Mouse (Mus musculus): Measurements from ENCODE around the gene Gramd2. TPM values are rescaled to one million over a fixed set of nuclear protein-coding genes. Genes with fewer than 3 reads are reported as not detected.

Gramd2 gene
- 0.38 and 0.40 TPM in 2 replicates for polyA plus RNA-seq (2016; fragmentation: Nextera tagmentation; extraction: Ambion mirVana)

DNA sequence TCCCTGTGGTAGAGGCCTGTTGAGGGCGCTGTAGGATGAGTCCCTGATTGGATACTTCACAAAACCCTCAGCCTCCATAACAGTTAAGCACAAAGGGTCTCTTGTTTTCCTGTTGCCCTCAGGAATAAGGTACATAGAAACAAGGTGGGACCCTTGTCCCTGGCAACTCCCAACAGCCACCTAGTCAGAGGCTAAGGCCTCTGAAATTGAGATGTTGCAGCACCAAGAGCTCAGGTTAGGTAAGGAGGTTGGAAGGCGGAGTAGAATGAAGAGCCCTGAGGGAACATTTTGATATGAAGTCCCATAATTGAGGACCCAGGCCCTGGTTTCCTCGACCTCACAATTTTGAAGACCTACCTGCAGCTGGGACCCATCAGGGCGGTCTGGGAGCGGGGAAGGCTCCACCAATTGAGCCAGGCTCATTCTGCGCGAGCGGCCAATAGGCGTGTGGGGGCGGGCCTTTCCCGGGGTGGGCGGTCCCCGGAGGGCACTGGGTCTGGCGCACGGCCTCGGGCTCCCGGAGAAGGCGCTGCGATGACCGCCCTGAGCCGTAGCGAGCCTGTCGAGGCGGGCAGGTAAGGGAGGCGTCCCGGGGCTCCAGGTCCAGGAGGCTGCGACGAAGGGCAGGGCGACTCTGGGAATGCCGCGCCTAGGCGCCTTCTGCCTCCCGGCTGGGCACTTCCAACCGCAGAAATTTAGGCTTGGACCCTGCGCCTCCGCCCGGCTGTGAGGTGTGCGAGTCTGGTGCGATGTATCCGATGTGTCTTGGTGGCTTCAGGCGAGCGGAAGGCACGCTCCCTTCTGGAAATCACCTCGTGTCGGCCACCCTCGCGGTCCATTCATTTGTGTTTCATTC is at the start of gene Gramd2:
Gene Gramd2, plus strand, starts transcription at position 467 of the 856 bp plus-strand sequence.
- 2% methylated on average over 47 of the region's 47 CpGs for WGBS
- H3K4me2 ChIP-seq (replicated peaks), result peak within 1 kb of the TSS; percentile 94
- peaks cover 28% of the 10 kb centered on the region for H3K27me3 ChIP-seq
- peak; percentile 95 for ATAC-seq (ENCODE audit: low FRiP score, low read depth)
- H3K9me3 ChIP-seq, result no peaks in the 10 kb centered on the region
- no peak within 1 kb of the TSS for H3K27ac ChIP-seq (replicated peaks)
- H3K9ac ChIP-seq (replicated peaks), result peak within 1 kb of the TSS; percentile 51
- H3K4me1 ChIP-seq, result peaks cover 12% of the 10 kb centered on the region
- peak within 1 kb of the TSS; percentile 47 for H3K4me3 ChIP-seq
- H3K36me3 ChIP-seq, result peaks cover 46% of the 10 kb centered on the region

DNA sequence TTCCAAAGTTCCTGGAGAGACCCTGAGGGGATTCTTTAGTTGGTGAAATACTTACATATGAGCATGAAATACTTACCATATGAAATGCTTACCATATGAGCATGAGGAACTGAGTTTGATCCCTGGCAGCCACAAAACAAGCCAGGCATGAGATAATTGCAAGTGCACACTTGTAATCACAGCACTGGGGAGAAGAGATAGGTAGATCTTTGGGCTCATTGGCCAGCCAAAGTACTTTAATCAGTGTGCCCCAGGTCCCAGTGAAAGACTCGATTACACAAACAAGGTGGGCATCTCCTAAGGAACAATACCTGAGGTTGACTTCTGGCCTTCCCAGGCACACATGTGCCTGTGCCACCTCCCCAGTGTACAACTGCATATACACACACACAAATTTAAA is 41.6 kb upstream of the Gramd2 start:
- no peak for ATAC-seq (ENCODE audit: low FRiP score, low read depth)

DNA sequence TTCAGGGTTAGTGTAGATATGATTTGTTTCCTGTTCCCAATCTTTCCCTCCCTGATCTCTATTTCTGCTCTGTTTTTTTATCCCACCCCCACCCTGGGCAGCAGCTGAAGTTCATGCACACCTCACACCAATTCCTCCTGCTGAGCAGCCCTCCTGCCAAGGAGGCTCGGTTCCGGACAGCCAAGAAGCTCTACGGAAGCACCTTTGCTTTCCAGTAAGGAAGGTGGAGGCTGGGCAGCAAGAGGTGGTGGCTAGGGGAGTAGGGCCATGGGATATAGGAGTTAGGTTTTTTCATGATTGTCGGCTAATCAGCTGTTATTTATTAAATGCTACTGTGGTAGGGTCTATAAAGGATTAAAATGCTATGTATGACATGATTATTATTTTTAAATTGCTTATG is 40.0 kb upstream of the Gramd2 start:
- Histone ChIP-seq H3K27ac (replicated peaks) (no peak overlapping the region), H3K36me3 (peaks cover 72% of the 10 kb centered on the region), H3K4me3 (no peak overlapping the region), H3K9me3 (no peaks in the 10 kb centered on the region), H3K27me3 (no peaks in the 10 kb centered on the region), H3K9ac (replicated peaks) (no peak overlapping the region), H3K4me2 (replicated peaks) (no peak overlapping the region), H3K4me1 (no peaks in the 10 kb centered on the region)
- 90% methylated on average over 4 of the region's 4 CpGs for WGBS
- ATAC-seq (ENCODE audit: low FRiP score, low read depth), result no peak

More for the DNA sequence above, 41.6 kb upstream of the Gramd2 start:
- no peaks in the 10 kb centered on the region for H3K9me3 ChIP-seq
- WGBS, result 96% methylated on average over 1 of the region's 1 CpGs
- H3K4me2 ChIP-seq (replicated peaks), result no peak overlapping the region
- no peak overlapping the region for H3K4me3 ChIP-seq
- H3K36me3 ChIP-seq, result peaks cover 76% of the 10 kb centered on the region
- H3K27me3 ChIP-seq, result no peaks in the 10 kb centered on the region
- no peak overlapping the region for H3K27ac ChIP-seq (replicated peaks)
- no peak overlapping the region for H3K9ac ChIP-seq (replicated peaks)
- no peaks in the 10 kb centered on the region for H3K4me1 ChIP-seq

DNA sequence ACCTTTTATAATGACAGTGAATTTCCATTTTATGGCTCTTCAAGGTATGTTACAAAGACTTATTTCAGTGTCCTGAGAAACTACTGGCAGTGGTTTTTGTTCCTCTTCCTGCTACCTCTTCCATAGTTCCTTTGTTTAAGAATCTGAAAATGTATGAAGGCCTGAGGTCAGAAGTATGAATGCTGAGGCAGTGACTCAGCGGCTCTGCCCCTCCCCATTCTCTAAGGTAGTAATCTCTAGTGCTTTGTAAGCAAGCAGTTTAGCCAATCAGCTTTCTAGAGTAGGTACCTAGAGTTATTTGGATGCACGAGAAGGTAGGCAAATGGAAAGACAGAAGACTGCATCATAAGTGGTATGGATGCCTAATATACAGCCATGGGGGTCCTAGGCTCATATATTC is 38.6 kb upstream of the Gramd2 start:
- no peak overlapping the region for H3K9ac ChIP-seq (replicated peaks)
- no peak overlapping the region for H3K27ac ChIP-seq (replicated peaks)
- no peaks in the 10 kb centered on the region for H3K9me3 ChIP-seq
- H3K4me1 ChIP-seq, result no peaks in the 10 kb centered on the region
- no peak overlapping the region for H3K4me3 ChIP-seq
- H3K36me3 ChIP-seq, result peaks cover 65% of the 10 kb centered on the region
- H3K4me2 ChIP-seq (replicated peaks), result no peak overlapping the region
- no peak for ATAC-seq (ENCODE audit: low FRiP score, low read depth)
- WGBS, result 89% methylated on average over 2 of the region's 2 CpGs
- no peaks in the 10 kb centered on the region for H3K27me3 ChIP-seq

DNA sequence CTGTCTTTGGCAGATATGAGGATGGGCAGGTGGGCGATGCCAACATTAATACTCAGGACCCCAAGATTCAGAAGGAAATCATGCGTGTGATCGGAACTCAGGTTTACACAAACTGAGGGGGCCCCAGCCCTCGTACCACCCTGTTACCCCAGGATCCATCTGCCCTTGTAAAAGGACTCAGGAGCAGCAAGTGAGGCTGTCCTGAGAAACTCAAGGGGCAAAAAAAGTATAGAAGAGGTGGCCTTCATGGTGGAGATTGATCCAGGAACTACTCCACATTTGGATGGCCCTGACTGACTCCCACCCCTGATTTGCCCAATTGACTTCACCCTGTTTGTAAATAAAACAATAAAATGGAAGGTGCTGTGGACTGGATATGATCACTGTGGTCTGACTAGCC is 30.0 kb upstream of the Gramd2 start:
- no peak for ATAC-seq (ENCODE audit: low FRiP score, low read depth)
- WGBS, result 97% methylated on average over 4 of the region's 4 CpGs
- H3K9me3 ChIP-seq, result no peaks in the 10 kb centered on the region

DNA sequence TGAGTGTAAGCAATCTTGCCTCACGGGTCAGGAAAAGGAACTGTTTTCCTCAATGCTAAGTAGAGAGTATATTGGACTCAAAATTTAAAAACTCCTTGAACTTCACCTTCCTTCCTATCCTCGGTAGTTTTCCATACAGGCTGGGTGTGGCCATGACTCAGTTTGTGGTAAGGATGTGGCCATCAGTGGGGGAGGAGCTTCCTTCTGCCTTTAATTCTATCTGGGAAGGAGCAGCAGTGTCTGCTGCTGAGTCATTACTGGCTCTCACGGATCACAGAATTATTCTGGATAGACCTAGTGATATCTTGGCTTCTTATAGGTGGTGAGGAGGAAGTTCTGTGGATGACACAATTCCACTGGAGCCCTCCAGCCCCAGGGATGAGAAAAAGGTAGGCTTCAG is 26.6 kb upstream of the Gramd2 start:
- no peaks in the 10 kb centered on the region for H3K9me3 ChIP-seq

More for the DNA sequence above, 30.0 kb upstream of the Gramd2 start:
- no peak overlapping the region for H3K4me3 ChIP-seq
- peaks cover 50% of the 10 kb centered on the region for H3K36me3 ChIP-seq
- H3K4me2 ChIP-seq (replicated peaks), result no peak overlapping the region
- H3K9ac ChIP-seq (replicated peaks), result no peak overlapping the region
- H3K27ac ChIP-seq (replicated peaks), result no peak overlapping the region
- no peaks in the 10 kb centered on the region for H3K4me1 ChIP-seq
- no peaks in the 10 kb centered on the region for H3K27me3 ChIP-seq

DNA sequence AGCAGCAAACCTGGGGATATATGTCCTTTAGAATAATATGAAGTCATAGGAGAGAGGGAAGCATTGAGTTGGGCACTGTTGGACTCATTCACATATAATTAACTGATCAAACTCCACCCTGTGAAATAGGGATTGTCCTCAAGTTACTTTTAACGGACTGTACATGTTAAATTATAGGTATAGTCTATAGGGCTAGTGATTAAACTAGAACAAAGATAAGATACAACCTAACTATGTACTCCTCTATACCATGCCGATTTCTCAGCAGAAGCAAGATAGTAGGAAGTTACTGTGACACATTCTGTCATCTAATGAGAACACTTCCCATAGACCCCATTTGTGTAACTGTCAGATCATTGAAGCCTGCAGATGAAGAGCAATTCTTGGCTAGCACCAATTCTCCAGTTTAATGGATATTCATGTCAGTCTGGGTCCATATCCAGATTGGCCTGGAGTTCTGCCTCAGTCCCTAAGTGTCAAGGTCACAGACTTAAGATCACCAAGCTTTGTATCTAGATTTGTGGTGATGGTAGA is 25.4 kb upstream of the Gramd2 start:
- Histone ChIP-seq H3K36me3 (peaks cover 22% of the 10 kb centered on the region), H3K27ac (replicated peaks) (no peak overlapping the region), H3K9ac (replicated peaks) (no peak overlapping the region), H3K4me2 (replicated peaks) (no peak overlapping the region), H3K27me3 (no peaks in the 10 kb centered on the region), H3K9me3 (no peaks in the 10 kb centered on the region), H3K4me1 (peaks cover 15% of the 10 kb centered on the region), H3K4me3 (no peak overlapping the region)
- ATAC-seq (ENCODE audit: low FRiP score, low read depth), result no peak
- 88% methylated on average over 2 of the region's 2 CpGs for WGBS

More for the DNA sequence above, 26.6 kb upstream of the Gramd2 start:
- Histone ChIP-seq H3K27ac (replicated peaks) (no peak overlapping the region), H3K4me2 (replicated peaks) (no peak overlapping the region), H3K36me3 (peaks cover 33% of the 10 kb centered on the region), H3K4me1 (peaks cover 4% of the 10 kb centered on the region), H3K4me3 (no peak overlapping the region), H3K27me3 (no peaks in the 10 kb centered on the region), H3K9ac (replicated peaks) (no peak overlapping the region)
- ATAC-seq (ENCODE audit: low FRiP score, low read depth), result no peak
- 39% methylated on average over 3 of the region's 3 CpGs for WGBS

DNA sequence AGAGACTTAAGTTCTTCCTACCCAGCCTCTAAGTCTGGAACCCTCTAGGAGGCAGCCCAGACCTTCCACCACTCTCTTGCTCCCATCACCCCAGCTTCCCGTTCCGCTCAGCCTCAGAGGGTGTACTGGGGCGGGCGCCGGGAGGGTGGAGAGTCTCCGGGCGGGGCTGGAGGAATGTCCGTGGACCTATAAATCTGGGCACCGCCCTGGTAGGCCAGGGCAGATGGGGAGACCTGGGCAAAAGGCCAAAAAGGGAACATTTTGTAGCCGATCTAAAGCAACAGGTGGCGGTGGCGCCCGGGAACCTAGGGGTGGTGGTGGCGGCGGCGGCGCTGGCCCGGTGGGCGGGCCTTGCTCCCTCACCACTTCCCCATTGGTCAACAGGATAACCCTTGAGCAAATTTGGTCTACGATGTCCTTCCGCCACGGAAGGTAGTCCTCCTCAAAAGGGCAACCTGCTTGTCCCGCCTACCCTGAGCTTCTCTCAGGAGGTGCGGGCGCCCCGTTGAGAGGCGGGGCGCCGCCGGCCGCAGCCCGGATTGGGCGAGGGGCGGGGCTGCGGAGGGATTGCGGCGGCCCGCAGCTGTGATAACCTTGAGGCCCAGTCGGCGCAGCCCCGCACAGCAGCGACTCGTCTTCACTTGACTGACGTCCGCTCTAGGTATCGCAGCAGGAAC is 23.8 kb upstream of the Gramd2 start, which contains the start of gene Pkm:
Gene Pkm, plus strand, starts transcription at position 411 of the 677 bp plus-strand sequence.
- H3K36me3 ChIP-seq, result peaks cover 19% of the 10 kb centered on the region
- peak within 1 kb of the TSS; percentile 88 for H3K4me3 ChIP-seq
- WGBS, result under 1% methylated on average over 42 of the region's 46 CpGs
- H3K4me1 ChIP-seq, result peaks cover 31% of the 10 kb centered on the region
- peak within 1 kb of the TSS; percentile 98 for H3K27ac ChIP-seq (replicated peaks)
- no peaks in the 10 kb centered on the region for H3K27me3 ChIP-seq
- no peaks in the 10 kb centered on the region for H3K9me3 ChIP-seq
- peak within 1 kb of the TSS; percentile 67 for H3K4me2 ChIP-seq (replicated peaks)
- H3K9ac ChIP-seq (replicated peaks), result peak within 1 kb of the TSS; percentile 92
- ATAC-seq (ENCODE audit: low FRiP score, low read depth), result peak; percentile 89

DNA sequence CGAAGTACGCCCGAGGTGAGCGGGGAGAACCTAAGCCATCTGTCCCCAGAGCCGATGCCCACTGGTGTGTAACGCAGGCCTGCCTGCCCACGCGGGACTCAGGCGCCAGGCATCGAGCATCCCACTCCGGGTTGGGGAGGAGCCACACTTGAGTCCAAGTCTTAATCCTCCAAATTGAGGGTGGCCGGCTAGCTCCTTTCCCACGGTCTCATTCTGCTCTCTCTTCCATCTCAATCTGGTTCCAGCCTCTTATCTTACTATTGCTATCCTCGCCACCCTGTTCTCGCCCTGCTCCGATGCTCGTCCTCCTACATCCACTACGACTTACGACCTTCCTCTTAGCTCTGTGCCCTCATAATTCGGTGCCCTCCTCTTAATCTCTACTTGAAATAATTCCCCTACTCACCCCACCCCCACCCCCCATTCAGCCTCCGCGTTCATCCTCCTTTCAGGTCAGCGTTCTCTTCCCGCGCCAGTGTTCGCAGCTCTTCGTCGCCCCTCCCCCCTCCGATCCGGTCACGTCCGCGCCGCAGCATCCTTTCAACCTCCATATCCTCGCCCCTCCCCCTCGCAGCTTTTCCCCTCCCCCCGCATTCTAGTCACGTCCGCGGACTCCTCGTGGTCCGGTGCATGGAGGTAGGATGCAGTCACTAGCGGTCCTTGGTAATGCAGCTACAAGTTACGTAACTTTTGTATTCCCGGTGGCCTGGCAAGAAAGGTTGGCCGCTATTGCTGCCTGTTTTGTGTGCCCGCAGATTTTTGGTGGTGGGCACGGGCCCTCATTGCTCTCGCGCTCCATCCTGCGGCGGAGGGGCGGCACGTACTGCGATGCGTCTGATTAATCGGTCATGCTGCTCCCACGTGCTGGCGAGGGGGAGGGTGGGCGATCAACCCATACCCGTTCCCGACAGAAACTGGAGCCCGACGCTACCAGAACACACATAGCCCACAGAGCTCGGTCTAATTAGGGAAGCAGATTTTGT is 23.0 kb upstream of the Gramd2 start:
- Histone ChIP-seq H3K36me3 (peaks cover 19% of the 10 kb centered on the region), H3K9ac (replicated peaks) (peak overlapping the region; percentile 92), H3K4me3 (peak overlapping the region; percentile 88), H3K4me2 (replicated peaks) (peak overlapping the region; percentile 67), H3K27ac (replicated peaks) (peak overlapping the region; percentile 98), H3K27me3 (no peaks in the 10 kb centered on the region), H3K4me1 (peaks cover 39% of the 10 kb centered on the region), H3K9me3 (no peaks in the 10 kb centered on the region)
- peak; percentile 60 for ATAC-seq (ENCODE audit: low FRiP score, low read depth)
- under 1% methylated on average over 63 of the region's 65 CpGs for WGBS

DNA sequence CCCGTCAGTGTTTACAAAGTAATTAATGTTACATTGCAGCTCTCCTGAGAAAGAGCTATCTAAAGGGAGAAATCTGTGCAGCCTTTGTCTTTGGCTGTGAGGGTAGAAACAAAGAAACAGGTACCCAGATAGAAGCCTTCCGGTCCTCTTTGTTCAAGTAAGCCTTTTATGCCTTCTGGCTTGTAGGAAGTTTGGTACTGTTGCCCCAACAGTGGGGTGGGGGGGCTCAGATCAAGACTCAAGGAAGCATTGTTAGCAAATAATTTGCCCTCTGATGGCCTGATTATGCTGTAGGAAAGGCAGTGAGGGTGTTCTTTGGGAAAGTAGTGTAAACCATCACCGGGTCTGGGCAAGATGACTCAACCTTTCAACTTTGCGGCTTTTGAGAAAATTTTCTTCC is 21.8 kb upstream of the Gramd2 start:
- peaks cover 50% of the 10 kb centered on the region for H3K4me1 ChIP-seq
- 3% methylated on average over 4 of the region's 4 CpGs for WGBS

More for the DNA sequence above, 21.8 kb upstream of the Gramd2 start:
- peak overlapping the region; percentile 67 for H3K4me2 ChIP-seq (replicated peaks)
- peaks cover 29% of the 10 kb centered on the region for H3K36me3 ChIP-seq
- H3K9me3 ChIP-seq, result no peaks in the 10 kb centered on the region
- H3K27ac ChIP-seq (replicated peaks), result peak overlapping the region; percentile 98
- peak overlapping the region; percentile 92 for H3K9ac ChIP-seq (replicated peaks)
- H3K4me3 ChIP-seq, result peak overlapping the region; percentile 88
- ATAC-seq (ENCODE audit: low FRiP score, low read depth), result no peak
- no peaks in the 10 kb centered on the region for H3K27me3 ChIP-seq
